Mouse (Mus musculus) ES-E14 (cell line): Measurements from ENCODE around the gene Gm11127. TPM values are rescaled to one million over a fixed set of nuclear protein-coding genes. Genes with fewer than 3 reads are reported as not detected.
"Not testable (repeated sequence)": the region's sequence is repeated elsewhere in the genome, so short reads cannot be mapped to it uniquely, and the experiment has no call there.

Experiments used
- DNase-seq: peaks from one replicate; pipeline ENCODE4 v3.0.0-alpha.2; 2013; ENCODE audit warnings: low read depth, low spot score
- H3K27ac ChIP-seq: 2 replicates; pipeline ENCODE4 v1.5.1; 2012; ENCODE audit warnings: low read depth, mild to moderate bottlenecking, low read length, moderate library complexity, mixed read lengths; ENCODE audit not compliant: poor library complexity, insufficient read depth, severe bottlenecking
- H3K36me3 ChIP-seq: 2 replicates; pipeline ENCODE4 v1.6.1; 2012; ENCODE audit warnings: mild to moderate bottlenecking, low read length, moderate library complexity, mixed read lengths; ENCODE audit not compliant: control insufficient read depth, poor library complexity, insufficient read depth, severe bottlenecking
- H3K4me1 ChIP-seq, 2 experiments: fragments of 150-350 bp in 1 of 2; sonication (generic) in 1 of 2; 2 replicates each; pipeline ENCODE4 v1.6.1; 2012; ENCODE audit warnings: low read length in 2 of 2, mild to moderate bottlenecking in 1 of 2, mixed read lengths in 1 of 2; ENCODE audit not compliant: control insufficient read depth in 2 of 2, insufficient read depth in 2 of 2, poor library complexity in 1 of 2
- H3K4me3 ChIP-seq, 2 experiments: fragments of 150-350 bp in 1 of 2; sonication (generic) in 1 of 2; 2 replicates each; pipeline ENCODE4 v1.5.1; 2012; ENCODE audit warnings: low read length in 2 of 2, low read depth in 1 of 2, mild to moderate bottlenecking in 1 of 2, mixed read lengths in 1 of 2; ENCODE audit not compliant: insufficient read depth in 1 of 2, poor library complexity in 1 of 2, severe bottlenecking in 1 of 2
- H3K9ac ChIP-seq: 2 replicates; pipeline ENCODE4 v1.6.1; 2012; ENCODE audit warnings: low read depth, mild to moderate bottlenecking, low read length, mixed read lengths; ENCODE audit not compliant: poor library complexity, insufficient read depth, severe bottlenecking
- H3K9me3 ChIP-seq: fragments of 150-350 bp; sonication (generic); 2 replicates; pipeline ENCODE4 v1.6.1; 2012; ENCODE audit warnings: low read depth, mild to moderate bottlenecking, low read length; ENCODE audit not compliant: control insufficient read depth, insufficient read depth
- CHD2 ChIP-seq: IDR thresholded peaks from 2 replicates; pipeline ENCODE4 v1.6.1; 2014; ENCODE audit warnings: mild to moderate bottlenecking, low read depth, low read length, inconsistent platforms
- HCFC1 ChIP-seq: IDR thresholded peaks from 2 replicates; pipeline ENCODE4 v1.6.1; 2012; ENCODE audit warnings: low read length, inconsistent platforms, borderline replicate concordance; ENCODE audit not compliant: insufficient read depth
- MAFK ChIP-seq: IDR thresholded peaks from 2 replicates; pipeline ENCODE4 v1.6.1; 2014; ENCODE audit warnings: mild to moderate bottlenecking, low read depth, low read length, inconsistent platforms; ENCODE audit not compliant: insufficient read depth
- ZC3H11A ChIP-seq: IDR thresholded peaks from 2 replicates; pipeline ENCODE4 v1.6.1; 2012; ENCODE audit warnings: low read depth, mild to moderate bottlenecking, inconsistent platforms, low read length, borderline replicate concordance
- ZNF384 ChIP-seq: IDR thresholded peaks from 2 replicates; pipeline ENCODE4 v1.6.1; 2012; ENCODE audit warnings: low read depth, low read length, inconsistent platforms
- in situ Hi-C, 2 experiments: fragments of 600-800 bp; cut with MboI; formaldehyde crosslinking; loops; one replicate each; pipeline ENCODE4 v1.15.1; 2025; ENCODE audit warnings: low sequenced_read_pairs in 2 of 2, inconsistent platforms in 1 of 2; ENCODE audit not compliant: unreplicated experiment in 2 of 2
- total RNA-seq: library from RNA; depleted of rRNA; stranded (reverse); fragments of 300-350 nt; gene quantifications from 2 replicates; pipeline ENCODE4 v1.2.3, GENCODE M21; 2012

The Gm11127 gene
- total RNA-seq, 1 experiment: 0.54 TPM

DNA sequence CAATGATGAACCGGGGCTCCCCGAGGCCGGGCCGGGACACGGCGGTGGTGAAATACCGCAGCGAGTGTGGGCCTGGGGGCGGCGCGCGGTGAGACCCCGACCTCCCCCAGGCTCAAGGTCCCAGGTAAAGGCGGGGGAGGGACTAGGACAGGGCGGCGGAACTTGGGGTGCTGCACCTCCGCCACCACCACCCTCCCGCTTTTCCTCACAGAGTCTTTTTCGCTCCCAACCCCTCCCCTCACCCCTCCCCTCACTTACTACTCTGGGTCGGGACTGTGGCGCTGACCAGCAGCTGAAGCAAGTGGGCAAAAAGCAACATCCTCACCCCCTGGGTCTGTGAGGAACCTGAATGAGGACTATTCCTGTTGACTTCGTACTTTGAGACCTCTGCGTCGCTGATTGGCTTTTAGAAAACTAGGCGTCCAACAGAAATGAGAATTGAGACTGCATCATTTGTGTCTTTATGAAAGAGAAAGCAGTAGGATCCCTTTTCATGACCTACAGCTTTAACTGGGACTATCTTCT, 25.8 kb downstream of the Gm11127 start, which contains the start of gene H2-T23:
TSS of gene H2-T23 (minus strand) at position 505 of the 525 bp plus-strand sequence.
- H3K27ac ChIP-seq, in situ Hi-C loops, H3K9me3 ChIP-seq, H3K4me1 ChIP-seq, H3K36me3 ChIP-seq, DNase-seq: not testable (repeated sequence)
- peak within 1 kb of the TSS; percentile 62 for H3K4me3 ChIP-seq
- peak within 1 kb of the TSS; percentile 34; the same call in 1 of the 2 replicates for H3K9ac ChIP-seq

DNA sequence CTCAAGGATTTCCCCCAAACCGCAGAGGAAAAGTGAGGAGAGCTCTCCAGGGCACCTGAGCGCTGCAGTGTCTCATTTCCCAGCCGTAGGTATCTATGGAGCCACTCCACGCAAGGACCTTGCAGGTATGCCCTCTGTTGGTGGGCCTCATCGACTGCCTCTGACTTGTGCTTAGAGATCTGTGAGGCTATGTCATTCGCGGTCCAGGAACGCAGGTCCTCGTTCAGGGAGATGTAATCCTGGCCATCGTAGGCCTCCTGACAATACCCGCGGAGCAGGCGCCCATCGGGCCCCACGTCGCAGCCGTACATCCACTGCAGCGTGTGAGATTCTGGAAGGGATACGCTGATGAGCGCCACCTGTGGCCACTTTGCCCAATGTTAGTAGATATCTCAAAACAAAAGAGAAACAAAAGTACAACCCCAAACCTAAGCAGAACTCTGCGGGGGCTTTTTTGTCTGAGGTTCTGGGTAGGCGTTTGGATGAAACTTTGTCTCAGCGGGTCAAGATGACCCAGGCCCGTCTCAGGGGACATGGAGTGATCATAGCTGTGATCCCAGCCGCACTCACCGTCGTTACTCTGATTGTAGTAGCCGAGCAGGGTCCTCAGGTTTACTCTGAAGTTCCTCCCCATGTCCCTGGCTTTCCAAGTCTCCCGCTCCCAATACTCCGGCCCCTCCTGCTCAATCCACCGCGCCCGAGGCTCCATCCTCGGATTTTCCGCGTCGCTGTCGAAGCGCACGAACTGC, 26.4 kb downstream of the Gm11127 start:
- in situ Hi-C loops, H3K9me3 ChIP-seq, DNase-seq, H3K36me3 ChIP-seq, H3K27ac ChIP-seq, H3K4me1 ChIP-seq: not testable (repeated sequence)
- H3K4me3 ChIP-seq: peak overlapping the region; percentile 62
- H3K9ac ChIP-seq: peak overlapping the region; percentile 34; the same call in 1 of the 2 replicates

DNA sequence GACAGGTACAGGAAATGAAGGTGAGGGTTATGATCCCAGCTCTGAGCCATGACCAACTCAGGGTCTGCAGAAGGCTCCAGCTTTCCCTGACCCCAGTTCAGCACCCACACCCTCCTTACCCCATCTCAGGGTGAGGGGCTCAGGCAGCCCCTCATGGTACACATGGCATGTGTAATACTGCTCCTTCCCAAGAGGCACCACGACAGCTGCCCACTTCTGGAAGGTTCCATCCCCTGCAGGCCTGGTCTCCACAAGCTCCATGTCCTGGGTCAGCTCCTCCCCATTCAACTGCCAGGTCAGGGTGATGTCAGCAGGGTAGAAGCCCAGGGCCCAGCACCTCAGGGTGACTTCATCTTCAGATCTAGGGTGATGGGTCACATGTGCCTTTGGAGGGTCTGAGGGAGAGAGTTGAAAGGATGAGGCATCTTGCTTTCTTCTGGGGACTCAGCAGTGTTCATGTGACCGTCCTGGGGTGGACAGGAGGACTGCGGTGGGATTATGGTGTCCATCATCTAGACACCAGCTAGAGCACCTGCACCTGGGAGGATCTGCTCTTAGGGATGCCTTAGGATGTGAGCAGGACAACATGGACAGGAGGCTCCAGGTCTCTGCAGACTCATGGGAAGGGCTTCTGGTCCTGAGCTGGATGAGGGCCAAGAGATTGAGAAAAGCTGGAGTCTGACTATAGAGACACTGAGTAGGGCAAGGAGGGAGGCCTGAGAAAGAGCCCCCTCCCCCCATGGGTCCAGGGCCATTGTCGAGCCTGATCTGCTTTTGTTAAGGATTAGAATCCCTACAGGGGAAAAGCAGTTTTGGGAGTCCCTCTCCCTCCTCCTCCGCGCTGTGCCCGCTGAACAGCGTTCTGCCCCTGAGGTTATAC, 27.2 kb downstream of the Gm11127 start:
- H3K4me1 ChIP-seq, in situ Hi-C loops, H3K36me3 ChIP-seq, H3K27ac ChIP-seq, H3K9ac ChIP-seq, DNase-seq, H3K9me3 ChIP-seq: not testable (repeated sequence)
- H3K4me3 ChIP-seq: peak overlapping the region in 1 of 2 experiments; percentile 62; a peak in 1 of 4 replicates

DNA sequence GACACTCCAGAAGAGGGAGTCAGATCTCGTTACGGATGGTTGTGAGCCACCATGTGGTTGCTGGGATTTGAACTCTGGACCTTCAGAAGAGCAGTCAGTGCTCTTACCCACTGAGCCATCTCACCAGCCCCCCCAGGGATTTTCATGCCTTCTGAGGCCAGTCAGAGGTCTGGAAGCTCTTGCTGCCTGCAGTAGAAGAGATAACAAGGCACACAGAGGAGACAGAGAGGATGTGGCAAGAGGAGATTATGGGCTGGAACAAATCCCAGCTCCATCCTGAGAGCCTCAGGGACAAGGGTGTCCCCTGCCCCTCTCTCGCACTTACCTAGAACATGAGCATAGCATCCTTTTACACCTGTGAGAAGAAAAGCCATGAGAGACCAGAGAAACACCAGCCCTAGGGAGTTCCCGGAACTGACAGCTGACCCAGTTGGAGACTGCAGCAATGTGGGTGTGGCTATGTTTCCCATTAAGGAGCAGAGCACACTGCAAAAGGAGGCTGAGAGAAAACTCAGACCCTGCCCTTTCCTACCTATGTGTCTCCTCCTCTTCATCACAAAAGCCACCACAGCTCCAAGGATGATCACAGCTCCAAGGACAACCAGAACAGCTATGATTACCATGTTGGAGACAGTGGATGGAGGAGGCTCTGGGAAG, 28.0 kb downstream of the Gm11127 start:
- H3K27ac ChIP-seq, H3K9ac ChIP-seq, in situ Hi-C loops, H3K4me3 ChIP-seq, DNase-seq, H3K9me3 ChIP-seq, H3K36me3 ChIP-seq: not testable (repeated sequence)
- peaks cover 0 to 11% of the 10 kb centered on the region in 2 experiments; a peak in 1 of 4 replicates for H3K4me1 ChIP-seq

DNA sequence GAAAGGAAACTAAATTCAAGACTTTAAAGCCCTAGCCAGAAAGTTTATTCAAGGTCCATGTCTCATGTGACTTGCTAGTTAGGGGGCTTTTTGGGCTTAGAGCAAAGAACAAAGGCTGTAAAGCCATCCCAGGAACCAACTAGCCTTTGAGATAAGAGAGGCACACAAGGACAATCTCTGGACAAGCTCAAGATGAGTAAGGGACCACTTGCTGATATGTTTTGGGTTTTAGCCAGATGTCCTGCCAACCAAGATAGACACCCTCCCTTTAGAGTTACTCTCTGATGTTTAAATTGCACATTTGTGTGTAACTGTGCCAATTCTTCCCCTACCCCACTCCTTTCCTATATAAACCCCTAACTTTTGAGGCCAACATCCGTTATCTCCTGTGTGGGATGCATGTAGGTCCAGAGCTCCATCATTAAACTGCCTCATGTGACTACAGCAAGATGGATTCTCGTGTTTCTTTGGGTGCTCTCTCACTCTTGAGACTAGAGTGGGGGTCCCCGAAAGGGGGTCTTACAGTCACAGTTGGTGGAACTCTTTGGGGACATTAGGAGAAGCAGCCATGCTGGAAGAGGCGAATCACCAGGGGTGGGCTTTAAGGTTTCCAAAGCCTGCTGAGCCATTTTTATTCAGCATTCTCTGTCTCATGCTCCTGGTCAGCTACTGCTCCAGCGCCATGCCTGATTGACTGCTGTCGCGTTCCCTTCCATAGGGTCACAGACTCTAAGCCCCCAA, 29.1 kb downstream of the Gm11127 start:
- in situ Hi-C loops: no loop called here
- no peak for TF ChIP-seq MAFK
- TF ChIP-seq ZC3H11A: no peak
- no peak for TF ChIP-seq CHD2
- no peak for TF ChIP-seq HCFC1
- no peak for TF ChIP-seq ZNF384
- H3K4me1 ChIP-seq: peaks cover 0 to 15% of the 10 kb centered on the region in 2 experiments; a peak in 2 of 4 replicates
- no peak for DNase-seq
- no peak overlapping the region for H3K4me3 ChIP-seq
- H3K9ac ChIP-seq: no peak overlapping the region
- no peak overlapping the region for H3K27ac ChIP-seq
- no peaks in the 10 kb centered on the region for H3K9me3 ChIP-seq
- H3K36me3 ChIP-seq: peaks cover 7% of the 10 kb centered on the region; the same call in 1 of the 2 replicates
